Mouse (Mus musculus) liver, embryonic 16.5 days (tissue): ENCODE data around the gene Grpr. TPM values are rescaled to one million over a fixed set of nuclear protein-coding genes. Genes with fewer than 3 reads are reported as not detected.

Experiments used
- ATAC-seq: fragments of 200-750 bp; cut with Nextera tagmentation; 2 replicates; pipeline ENCODE4 v1.8.0; 2017; ENCODE audit warnings: low read depth, mild to moderate bottlenecking, moderate number of reproducible peaks, moderate library complexity
- H3K27ac ChIP-seq: fragments of 300-500 bp; sonication (generic); 2 replicates; pipeline ENCODE4 v1.5.1; 2014; ENCODE audit warnings: mild to moderate bottlenecking, low read length
- H3K27me3 ChIP-seq: fragments of 300-500 bp; sonication (generic); 2 replicates; pipeline ENCODE4 v1.6.1; 2014; ENCODE audit warnings: low read depth, low read length, mixed read lengths; ENCODE audit not compliant: control insufficient read depth, insufficient read depth
- H3K36me3 ChIP-seq: fragments of 300-500 bp; sonication (generic); 2 replicates; pipeline ENCODE4 v1.6.1; 2014; ENCODE audit warnings: mild to moderate bottlenecking; ENCODE audit not compliant: control insufficient read depth, insufficient read depth
- H3K4me1 ChIP-seq: fragments of 300-500 bp; sonication (generic); 2 replicates; pipeline ENCODE4 v1.6.1; 2014; ENCODE audit warnings: low read depth, low read length, mixed read lengths; ENCODE audit not compliant: control insufficient read depth
- H3K4me2 ChIP-seq: fragments of 300-500 bp; sonication (generic); 2 replicates; pipeline ENCODE4 v1.6.1; 2014; ENCODE audit warnings: low read depth, low read length, mixed read lengths
- H3K4me3 ChIP-seq: fragments of 300-500 bp; sonication (generic); 2 replicates; pipeline ENCODE4 v1.5.1; 2014; ENCODE audit warnings: low read depth, mild to moderate bottlenecking, low read length
- H3K9ac ChIP-seq: fragments of 300-500 bp; sonication (generic); 2 replicates; pipeline ENCODE4 v1.6.1; 2014; ENCODE audit warnings: low read depth, low read length
- H3K9me3 ChIP-seq: fragments of 300-500 bp; sonication (generic); replicated peaks from 2 replicates; pipeline ENCODE4 v1.6.1; 2016; ENCODE audit warnings: low read length; ENCODE audit not compliant: control insufficient read depth
- WGBS: fragments of 180-500 bp; shearing (Covaris S2); extraction: QIAGEN DNeasy Blood & Tissue Kit; methylation state at CpG from one replicate; pipeline ENCODE4 v1.1.7; 2014; ENCODE audit not compliant: insufficient replicate concordance; 5-methylcytosine and 5-hydroxymethylcytosine counted together
- polyA plus RNA-seq: library from polyadenylated mRNA; unstranded; fragments of >200 nt; fragmentation: Nextera tagmentation; extraction: Ambion mirVana; gene quantifications from 2 replicates; pipeline ENCODE4 v1.2.1, GENCODE M21; 2015

The Grpr gene
- polyA plus RNA-seq = not detected in 2 replicates

DNA sequence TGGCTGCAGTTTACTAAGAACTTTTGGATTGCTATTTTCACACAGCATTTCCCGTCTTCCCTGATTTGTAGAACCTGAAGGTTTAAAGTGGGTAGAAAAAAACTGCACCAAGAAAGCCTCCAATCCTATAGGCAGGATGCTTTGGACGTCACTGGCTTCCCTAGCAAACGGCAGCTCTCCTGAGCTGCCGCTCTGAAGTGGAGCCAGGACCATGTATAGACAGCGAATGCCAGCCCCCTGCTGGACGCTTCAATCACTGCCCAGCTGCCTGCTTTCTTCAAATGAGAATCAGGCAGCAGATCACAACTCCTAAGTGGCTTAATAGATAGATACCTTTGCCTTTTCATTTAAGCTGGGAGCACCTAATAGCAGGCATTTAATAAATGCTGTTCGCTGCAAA is at the start of gene Grpr:
Gene Grpr (minus strand): TSS at position 12 of the 400 bp plus-strand sequence.
- Histone ChIP-seq H3K4me3 (no peak within 1 kb of the TSS), H3K27ac (no peak within 1 kb of the TSS), H3K36me3 (no peaks in the 10 kb centered on the region), H3K9me3 (no peaks in the 10 kb centered on the region), H3K27me3 (no peaks in the 10 kb centered on the region; the same call in 1 of the 2 replicates), H3K4me1 (no peaks in the 10 kb centered on the region), H3K9ac (no peak within 1 kb of the TSS), H3K4me2 (no peak within 1 kb of the TSS)
- no peak for ATAC-seq
- 14% methylated on average over 7 of the region's 7 CpGs for WGBS

DNA sequence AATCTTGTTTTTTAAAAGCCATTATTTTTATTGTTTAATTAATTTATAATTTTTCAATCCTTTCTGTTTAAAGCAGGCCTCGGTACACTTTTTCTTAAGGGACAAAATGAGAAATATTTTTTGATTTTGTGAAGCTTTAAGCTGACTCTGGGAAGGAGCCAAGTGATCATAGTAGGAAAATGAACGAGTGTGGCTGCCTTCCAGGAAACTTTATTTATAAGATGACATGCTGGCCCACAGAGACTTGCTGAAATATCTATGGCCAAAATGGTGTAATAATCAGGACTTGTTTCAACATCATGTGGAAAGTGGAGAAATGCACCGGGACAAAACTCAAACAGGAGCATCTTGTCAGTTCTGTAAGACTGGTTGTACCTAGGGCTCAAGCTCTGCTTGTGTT is 11.0 kb upstream of the Grpr start:
- ATAC-seq = no peak
- Histone ChIP-seq H3K27ac (no peak overlapping the region), H3K27me3 (no peaks in the 10 kb centered on the region), H3K4me3 (no peak overlapping the region), H3K9me3 (no peaks in the 10 kb centered on the region), H3K9ac (no peak overlapping the region), H3K4me1 (no peaks in the 10 kb centered on the region), H3K4me2 (no peak overlapping the region), H3K36me3 (no peaks in the 10 kb centered on the region)
- whole genome bisulfite sequencing = 38% methylated on average over 3 of the region's 3 CpGs

DNA sequence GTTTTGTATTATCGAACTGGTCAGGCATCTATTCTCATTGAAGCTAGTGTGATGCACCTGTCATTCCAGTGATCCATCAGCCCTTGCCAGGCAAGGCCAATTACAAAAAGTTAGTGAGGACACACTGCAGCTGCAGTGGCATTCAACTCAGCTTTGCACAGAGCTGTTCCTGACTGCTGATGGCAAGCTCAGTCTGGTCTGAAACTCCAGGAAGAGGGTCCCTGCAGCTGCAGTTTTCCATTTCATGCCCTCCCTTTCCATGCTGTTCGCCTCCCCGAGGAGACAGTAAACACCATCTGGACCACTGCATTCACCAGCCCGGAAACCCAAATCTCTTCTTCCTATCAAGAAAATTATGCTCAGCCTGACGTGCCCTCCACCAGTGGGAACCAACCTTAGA is 2.4 kb downstream of the Grpr start:
- ATAC-seq = no peak
- 63% methylated on average over 5 of the region's 5 CpGs for WGBS
- Histone ChIP-seq H3K27ac (no peak overlapping the region), H3K36me3 (no peaks in the 10 kb centered on the region), H3K4me2 (no peak overlapping the region), H3K27me3 (peaks cover 3% of the 10 kb centered on the region; the same call in 1 of the 2 replicates), H3K4me1 (no peaks in the 10 kb centered on the region), H3K4me3 (no peak overlapping the region), H3K9me3 (no peaks in the 10 kb centered on the region), H3K9ac (no peak overlapping the region)

DNA sequence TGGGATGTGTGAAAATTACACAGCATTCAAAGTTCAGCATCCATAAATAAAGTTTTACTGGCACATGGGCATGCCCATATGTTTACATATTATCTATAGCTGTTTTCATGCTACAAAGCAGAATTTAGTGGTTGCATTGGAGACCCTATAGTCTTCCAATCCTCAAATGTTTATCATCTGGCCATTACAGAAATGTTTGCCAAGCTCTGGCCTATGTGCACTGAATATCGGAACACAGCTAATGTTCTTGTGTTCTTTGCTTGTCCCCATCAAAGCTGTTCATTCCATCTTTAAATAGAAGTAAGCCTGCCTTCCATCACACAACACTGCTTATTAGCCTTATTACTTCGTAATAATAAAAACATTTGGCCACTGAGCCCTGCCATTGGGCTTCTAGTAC is 16.6 kb downstream of the Grpr start:
- Histone ChIP-seq H3K4me3 (no peak overlapping the region), H3K27me3 (no peaks in the 10 kb centered on the region; the same call in 1 of the 2 replicates), H3K4me2 (no peak overlapping the region), H3K9ac (no peak overlapping the region), H3K27ac (no peak overlapping the region), H3K4me1 (no peaks in the 10 kb centered on the region), H3K9me3 (no peaks in the 10 kb centered on the region), H3K36me3 (no peaks in the 10 kb centered on the region)
- WGBS = 44% methylated on average over 2 of the region's 2 CpGs
- ATAC-seq = no peak

DNA sequence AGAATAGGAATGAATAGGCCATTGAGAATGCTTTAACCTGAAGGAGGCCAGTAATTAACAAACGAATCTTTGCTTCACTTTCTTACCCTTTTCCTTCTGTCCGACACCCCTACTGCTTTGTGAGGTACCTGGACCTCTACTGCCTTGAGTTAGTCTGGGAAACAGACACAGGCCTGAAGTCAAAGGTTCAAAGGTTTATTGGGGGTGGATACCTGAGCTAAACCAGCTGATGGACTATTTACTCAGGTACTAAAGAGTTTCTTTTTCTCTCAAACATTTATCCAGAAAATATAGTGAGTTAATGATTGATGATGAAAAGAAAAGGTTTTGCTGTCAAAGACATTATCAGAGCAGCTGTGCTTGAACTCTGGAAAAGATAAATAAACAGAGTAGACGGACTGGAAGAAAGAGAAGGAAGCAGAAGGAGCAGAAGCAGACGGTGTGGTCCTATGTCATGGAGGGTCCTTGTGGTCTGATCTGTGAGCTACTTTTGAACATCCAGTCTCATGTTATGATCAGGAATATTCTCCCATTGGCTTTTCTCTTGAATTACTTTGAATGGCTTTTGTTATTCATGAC is 30.4 kb downstream of the Grpr start:
- no peaks in the 10 kb centered on the region for H3K4me1 ChIP-seq
- ATAC-seq = no peak
- H3K9me3 ChIP-seq = no peaks in the 10 kb centered on the region
- no peaks in the 10 kb centered on the region for H3K36me3 ChIP-seq
- H3K4me2 ChIP-seq = no peak overlapping the region
- H3K27me3 ChIP-seq = no peaks in the 10 kb centered on the region
- H3K9ac ChIP-seq = no peak overlapping the region
- 42% methylated on average over 4 of the region's 4 CpGs for WGBS
- H3K4me3 ChIP-seq = no peak overlapping the region
- H3K27ac ChIP-seq = no peak overlapping the region

DNA sequence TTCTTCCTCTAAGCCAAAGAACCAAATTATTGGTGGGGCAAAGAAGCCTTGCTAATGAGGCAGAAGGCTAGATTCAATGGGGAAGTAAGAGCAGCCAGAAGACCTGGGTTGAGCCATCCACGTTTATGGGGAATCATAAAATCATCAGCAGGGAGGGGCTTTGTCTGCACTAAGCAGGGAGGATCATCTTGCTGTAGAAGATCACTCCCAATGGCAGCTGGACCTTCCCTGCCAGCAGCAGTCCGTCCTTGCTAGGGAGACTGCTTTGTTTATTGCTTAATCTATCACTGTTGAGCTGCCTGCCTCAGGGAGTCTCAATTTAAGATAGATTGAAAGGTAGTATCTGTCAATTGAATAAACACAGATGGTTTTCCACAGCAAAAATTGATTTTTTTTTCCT is 37.7 kb downstream of the Grpr start:
- no peak for ATAC-seq
- no peaks in the 10 kb centered on the region for H3K27me3 ChIP-seq
- H3K9ac ChIP-seq = no peak overlapping the region
- no peak overlapping the region for H3K4me3 ChIP-seq
- H3K4me2 ChIP-seq = no peak overlapping the region
- H3K27ac ChIP-seq = no peak overlapping the region
- H3K4me1 ChIP-seq = no peaks in the 10 kb centered on the region
- H3K36me3 ChIP-seq = no peaks in the 10 kb centered on the region
- WGBS = 21% methylated on average over 2 of the region's 2 CpGs
- no peaks in the 10 kb centered on the region for H3K9me3 ChIP-seq

DNA sequence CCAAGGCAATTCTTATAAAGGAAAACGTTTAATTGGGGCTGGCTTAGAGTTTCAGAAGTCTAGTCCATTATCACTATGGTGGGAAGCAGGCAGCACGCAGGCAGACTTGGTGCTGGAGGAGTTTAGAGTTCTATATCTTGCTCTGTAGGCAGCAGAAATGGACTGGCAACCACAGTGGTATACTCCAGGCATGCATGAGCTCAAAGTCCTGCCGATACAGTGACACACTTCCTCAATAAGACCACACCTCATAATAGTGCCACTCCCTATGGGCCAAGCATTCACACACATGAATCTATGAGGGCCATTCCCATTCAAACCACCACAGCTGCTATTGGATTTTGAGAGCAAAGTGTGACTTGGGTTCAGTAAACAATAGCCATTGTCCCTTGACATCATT is 47.4 kb downstream of the Grpr start:
- H3K9me3 ChIP-seq = no peaks in the 10 kb centered on the region
- no peak overlapping the region for H3K9ac ChIP-seq
- H3K27me3 ChIP-seq = no peaks in the 10 kb centered on the region
- no peaks in the 10 kb centered on the region for H3K36me3 ChIP-seq
- 38% methylated on average over 3 of the region's 3 CpGs for WGBS
- H3K4me1 ChIP-seq = no peaks in the 10 kb centered on the region
- H3K4me3 ChIP-seq = no peak overlapping the region
- no peak overlapping the region for H3K4me2 ChIP-seq
- ATAC-seq = no peak
- no peak overlapping the region for H3K27ac ChIP-seq

Other genes with a start within 250 kb of the Grpr start
- 0.07 TPM in 1 of 2 replicates, not detected in the other for gene Rnf138rt1, start 211.7 kb upstream of the Grpr start, polyA plus RNA-seq